Mouse (Mus musculus) thymus, postnatal 14 days (tissue): Measurements from ENCODE around the gene Ago3.

Source experiments
- DNase-seq: peaks from one replicate; pipeline ENCODE4 v3.0.0; 2021

Ago3 gene

GRCm38 (mm10) chr4:126309211-126309921 is 120.0 kb downstream of the Ago3 start:
- peak; percentile 45 for DNase-seq

DNA sequence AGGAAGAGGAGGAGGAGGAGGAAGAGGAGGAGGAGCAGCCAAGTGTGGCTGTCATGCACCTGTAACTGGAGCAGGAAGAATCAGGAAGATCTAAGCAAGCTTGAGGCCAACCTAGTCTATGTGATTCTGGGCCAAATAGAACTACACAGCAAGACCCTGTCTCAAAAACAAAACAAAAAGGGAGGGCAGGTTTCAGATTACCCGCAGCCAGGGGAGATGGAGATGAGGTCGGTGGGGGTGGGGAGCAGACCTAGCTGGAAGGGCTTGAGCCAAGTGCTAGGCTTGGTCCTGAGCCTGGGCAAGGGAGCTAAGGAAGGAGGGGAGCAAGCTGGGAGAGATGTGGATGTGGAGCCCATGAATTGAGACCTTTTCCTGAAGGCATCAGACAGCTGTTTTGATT is 122.5 kb downstream of the Ago3 start:
- no peak for DNase-seq

GRCm38 (mm10) chr4:126306058-126306457 is 123.3 kb downstream of the Ago3 start:
- no peak for DNase-seq

DNA sequence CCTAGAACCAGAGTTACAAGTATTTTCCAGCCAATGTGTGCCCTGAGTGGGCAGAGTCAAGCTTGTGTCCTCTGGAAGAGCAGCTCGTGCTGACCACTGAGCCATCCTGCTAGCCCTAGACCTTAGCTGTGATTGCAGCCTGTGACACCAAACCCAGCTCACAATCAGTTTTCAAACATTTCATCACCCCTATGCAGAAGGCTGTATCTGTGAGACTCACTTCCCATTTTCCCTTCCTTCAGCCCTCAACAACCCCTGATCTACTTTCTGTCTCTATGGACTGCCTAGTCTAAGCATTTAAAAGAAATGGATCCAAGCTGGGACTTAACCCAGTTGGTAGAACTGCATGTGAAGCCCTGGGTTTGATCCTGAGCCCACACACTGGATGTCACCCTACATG is 123.9 kb downstream of the Ago3 start:
- no peak for DNase-seq

GRCm38 (mm10) chr4:126303877-126304276 is 125.5 kb downstream of the Ago3 start:
- DNase-seq: no peak

DNA sequence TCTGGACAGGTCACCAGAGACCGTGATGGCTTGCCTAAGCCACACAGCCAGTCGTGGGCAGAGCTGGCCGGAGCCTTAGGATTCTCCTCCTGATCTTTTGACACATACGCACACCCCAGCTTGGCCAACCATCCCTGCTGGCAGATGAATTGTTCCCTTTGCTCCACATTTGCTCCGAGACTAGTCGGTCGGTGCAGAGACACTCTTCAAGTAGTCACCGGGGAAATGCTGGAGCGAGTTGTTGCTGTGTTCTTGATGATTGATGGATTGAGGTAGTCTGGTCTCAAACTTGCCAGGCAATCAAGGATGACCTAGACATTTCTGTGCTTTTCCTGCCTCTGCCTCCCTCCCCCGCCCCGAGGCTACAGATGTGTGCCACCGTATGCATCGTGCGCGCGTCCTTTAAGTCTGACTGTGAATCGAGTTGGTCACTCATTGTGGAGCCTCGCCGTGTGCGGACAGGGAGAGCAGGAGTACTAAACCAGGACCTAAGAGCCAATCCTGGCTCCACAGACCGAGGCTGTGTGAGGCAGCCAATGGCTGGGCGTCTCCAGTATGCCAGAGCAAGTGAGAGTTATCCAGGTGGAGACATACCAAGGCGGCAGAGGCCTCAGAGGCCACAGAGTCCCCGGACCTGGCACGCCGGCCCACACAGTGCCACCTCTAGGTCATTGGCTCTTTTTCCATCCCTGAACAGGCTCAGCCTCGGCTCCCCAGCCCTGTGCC is 127.6 kb downstream of the Ago3 start:
- no peak for DNase-seq

GRCm38 (mm10) chr4:126300916-126301583 is 128.3 kb downstream of the Ago3 start:
- no peak for DNase-seq

DNA sequence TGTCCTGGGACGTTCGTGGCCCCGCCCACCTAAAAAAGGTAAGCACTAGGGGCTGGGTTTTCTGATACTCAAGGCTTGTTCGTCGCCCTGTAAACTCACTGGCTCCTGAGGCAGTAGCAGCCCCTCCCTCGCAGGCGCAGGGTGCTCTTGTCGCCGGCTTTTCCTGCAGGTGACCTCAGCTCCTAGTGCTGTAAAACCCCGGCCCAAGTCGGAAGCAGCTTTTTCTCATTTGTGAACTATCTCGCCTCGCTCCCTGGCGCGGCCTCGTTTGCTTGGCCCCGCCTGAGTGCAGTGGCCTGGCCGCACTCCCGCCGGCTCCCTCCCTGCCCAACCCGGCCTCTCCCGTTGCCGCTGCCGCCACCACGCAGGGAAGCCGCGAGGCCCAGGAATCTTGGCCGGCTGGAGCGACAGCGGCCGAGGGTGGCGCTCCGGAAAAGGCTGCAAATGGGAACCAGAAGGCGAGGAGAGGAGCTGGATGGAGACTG is 132.7 kb downstream of the Ago3 start:
- DNase-seq: no peak

DNA sequence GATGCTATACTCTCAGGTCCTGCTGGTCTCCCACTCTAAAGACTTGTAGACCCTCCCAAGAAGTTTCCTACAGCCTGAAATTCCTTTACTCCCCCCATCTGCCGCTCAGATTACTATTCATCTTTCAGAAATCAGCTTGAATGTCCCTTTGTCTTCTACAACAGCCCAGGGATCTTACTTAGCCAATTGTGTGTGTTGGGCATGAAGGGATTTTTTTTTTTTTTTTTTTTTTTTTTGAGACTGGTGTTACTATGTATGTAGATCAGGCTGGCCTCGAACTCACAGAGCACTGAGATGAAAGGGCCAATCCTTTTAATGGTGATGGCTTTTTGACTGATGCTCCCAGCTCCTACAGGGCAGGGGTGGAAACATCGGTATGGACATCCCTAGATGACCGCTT is 133.4 kb downstream of the Ago3 start:
- DNase-seq: no peak

GRCm38 (mm10) chr4:126295152-126295551 is 134.2 kb downstream of the Ago3 start:
- no peak for DNase-seq

DNA sequence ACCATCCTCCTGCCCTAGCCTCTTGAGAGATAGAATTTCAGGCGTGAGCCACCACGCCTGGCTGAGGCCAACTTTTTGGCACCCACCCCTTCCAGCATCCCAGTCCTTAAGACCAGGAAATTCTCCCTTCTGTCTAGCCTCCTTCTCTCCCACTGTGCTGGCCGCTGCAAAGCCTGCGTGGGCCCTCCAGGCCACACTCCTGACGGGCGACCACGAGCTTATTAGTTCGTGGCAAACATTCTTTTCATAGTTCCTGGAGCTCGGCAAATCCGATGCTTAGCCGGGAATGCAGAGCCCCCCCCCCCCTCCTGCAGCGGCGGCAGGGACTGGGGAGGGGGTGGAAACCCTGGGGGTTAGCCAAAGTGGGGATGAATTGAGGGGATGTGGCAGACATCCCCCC is 138.2 kb downstream of the Ago3 start:
- DNase-seq: no peak

GRCm38 (mm10) chr4:126290314-126290713 is 139.0 kb downstream of the Ago3 start:
- no peak for DNase-seq

DNA sequence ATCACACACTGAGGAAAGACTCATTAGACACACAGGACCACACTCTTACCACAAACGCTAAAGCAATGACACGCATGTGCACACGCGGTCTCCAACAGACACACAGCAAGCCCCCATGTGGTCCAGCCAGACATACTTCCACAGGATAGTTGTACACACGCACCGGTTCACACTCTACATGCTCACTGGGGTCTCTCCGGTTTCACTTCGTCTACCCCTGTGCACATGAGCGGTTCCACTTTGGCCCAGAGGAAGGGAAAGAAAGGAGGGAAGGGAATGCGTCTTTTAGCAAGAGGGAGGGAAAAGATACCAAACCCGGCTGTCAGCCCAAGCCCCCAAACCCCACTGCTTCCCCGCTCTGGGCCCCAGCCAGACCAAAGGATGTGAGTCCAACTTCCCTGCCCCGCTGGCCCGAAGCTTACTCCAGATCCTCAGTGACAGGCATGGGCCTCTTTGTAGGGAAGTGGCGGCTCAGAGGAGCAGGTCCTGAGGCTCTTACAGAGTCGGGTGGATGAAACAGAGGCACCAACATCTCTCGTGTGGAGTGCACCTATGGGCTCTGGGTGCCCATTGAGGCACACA is 141.2 kb downstream of the Ago3 start:
- no peak for DNase-seq

GRCm38 (mm10) chr4:126287302-126287995 is 141.9 kb downstream of the Ago3 start:
- DNase-seq: no peak

GRCm38 (mm10) chr4:126286492-126286891 is 142.9 kb downstream of the Ago3 start, which contains the start of gene Col8a2:
Gene Col8a2 (plus strand): TSS chr4:126286793.
- no peak for DNase-seq

DNA sequence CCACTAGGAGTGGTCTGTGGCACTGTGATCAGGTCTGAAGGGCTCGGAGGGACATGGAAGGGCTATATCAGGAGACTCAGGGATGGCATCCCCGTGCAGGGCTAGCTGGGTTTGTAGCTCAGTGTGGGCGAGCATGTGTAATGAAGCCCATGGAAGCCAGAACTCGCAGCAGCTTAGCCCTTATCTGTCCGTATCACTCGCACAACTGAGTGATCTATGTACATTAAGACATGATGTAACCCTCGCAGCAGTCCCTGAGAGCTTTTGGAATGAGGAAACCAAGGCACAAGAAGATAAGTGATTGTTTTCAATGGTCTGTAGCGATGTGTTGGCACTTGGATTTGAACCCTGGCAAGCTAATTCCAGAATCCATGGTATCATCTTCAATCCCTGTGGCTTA is 145.8 kb downstream of the Ago3 start:
- DNase-seq: no peak

DNA sequence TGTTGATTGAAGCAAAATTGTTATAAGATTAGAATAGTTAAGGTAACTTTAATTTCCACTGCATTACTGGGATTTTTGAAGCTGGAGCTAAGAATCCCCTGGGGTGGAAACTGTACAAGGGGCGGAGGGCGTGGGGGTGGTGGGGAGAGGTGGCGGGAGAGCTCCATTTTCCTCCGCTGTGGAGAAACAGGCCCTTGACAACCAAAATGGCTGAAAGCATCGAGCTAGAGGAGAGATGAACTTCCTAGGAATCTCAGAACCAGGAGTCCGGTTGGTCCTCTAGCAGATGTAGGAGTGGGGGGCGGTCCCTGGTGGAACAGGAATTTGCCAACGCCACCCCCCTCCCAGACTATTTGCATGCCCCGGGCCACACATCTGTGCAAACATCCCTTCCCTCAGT is 147.7 kb downstream of the Ago3 start:
- DNase-seq: no peak
